Comparison of ENCODE assay signal across 23 mouse cellular contexts in genomic region chr2:77893505-77893904, GRCm38 (mm10). TPM values are rescaled to one million over a fixed set of nuclear protein-coding genes. Genes with fewer than 3 reads are reported as not detected.
DNase-seq lines count a peak whose midpoint lies in the region; ATAC-seq lines count a peak whose summit lies in the region.
"Had no signal": no experiment of that assay in that cellular context is flagged by ENCODE, and none has a peak within 500 bp of the region (broad histone marks: within the 10 kb centered on the region; RNA-seq: fewer than 3 reads in every experiment).

No protein-coding gene starts in this region.

- no peak overlapping the region for H3K9ac ChIP-seq in neural tube, embryonic 15.5 days (replicated peaks)
- H3K9ac ChIP-seq in kidney, embryonic 16.5 days (replicated peaks; ENCODE audit: low read length): no peak overlapping the region

- WGBS in neural tube, embryonic 15.5 days: 97% methylated on average over 8 of the region's 8 CpGs
- WGBS in kidney, embryonic 16.5 days: 94% methylated on average over 8 of the region's 8 CpGs

- no peak overlapping the region for H3K4me2 ChIP-seq in neural tube, embryonic 15.5 days
- H3K4me2 ChIP-seq in kidney, embryonic 16.5 days (replicated peaks; ENCODE audit: low read depth, low read length): no peak overlapping the region

- no peak overlapping the region for H3K27ac ChIP-seq in neural tube, embryonic 15.5 days (replicated peaks)
- H3K27ac ChIP-seq in kidney, embryonic 16.5 days (ENCODE audit: low read length): no peak overlapping the region

- no peaks in the 10 kb centered on the region for H3K27me3 ChIP-seq in neural tube, embryonic 15.5 days (replicated peaks)
- H3K27me3 ChIP-seq in kidney, embryonic 16.5 days (ENCODE audit: insufficient read depth, low read length): no peaks in the 10 kb centered on the region
- H3K27me3 ChIP-seq: CH12.LX, Patski had no signal

- no peak overlapping the region for H3K4me3 ChIP-seq in neural tube, embryonic 15.5 days (replicated peaks)
- no peak overlapping the region for H3K4me3 ChIP-seq in kidney, embryonic 16.5 days (ENCODE audit: low read length)

- DNase-seq in neural tube, embryonic 10.5 days (ENCODE audit: extremely low spot score, low spot score): peak; percentile 11
- DNase-seq in 3T3-L1 (ENCODE audit: low read depth, low spot score): peak; percentile 72
- DNase-seq in adipocyte (ENCODE audit: low spot score): peak; percentile 74
- no peak for DNase-seq in heart, postnatal 4 days
- DNase-seq: adrenal gland, adult 2 months; adrenal gland, adult 8-10 months; adrenal gland, postnatal 10 days; adrenal gland, postnatal 14 days; adrenal gland, postnatal 25 days; adrenal gland, postnatal 36 days; B cell, adult 2 months; cerebellum, adult 11 months; cerebellum, adult 11-12 months; cerebellum, adult 18-20 months; cerebellum, adult 2 months; cerebellum, adult 8-10 months had no signal

- H3K4me1 ChIP-seq in neural tube, embryonic 15.5 days: no peaks in the 10 kb centered on the region
- H3K4me1 ChIP-seq in kidney, embryonic 16.5 days (ENCODE audit: insufficient read depth, low read length): no peaks in the 10 kb centered on the region

- H3K9me3 ChIP-seq in neural tube, embryonic 15.5 days (replicated peaks): no peaks in the 10 kb centered on the region
- peaks cover 7% of the 10 kb centered on the region; the same call in 1 of the 2 replicates for H3K9me3 ChIP-seq in kidney, embryonic 16.5 days (ENCODE audit: low read length)
- H3K9me3 ChIP-seq: G1E had no signal

- ATAC-seq in neural tube, embryonic 15.5 days (ENCODE audit: low FRiP score): no peak
- no peak for ATAC-seq in kidney, embryonic 16.5 days (ENCODE audit: low FRiP score, low TSS enrichment)
- ATAC-seq: activated CD4-positive, CD25-positive, alpha-beta regulatory T cell, adult 4 months; CD4-positive, CD25-positive, alpha-beta regulatory T cell, adult 4 months; Patski had no signal

- H3K36me3 ChIP-seq in neural tube, embryonic 15.5 days: peaks cover 25% of the 10 kb centered on the region
- H3K36me3 ChIP-seq in kidney, embryonic 16.5 days (ENCODE audit: insufficient read depth, low read length): peaks cover 43% of the 10 kb centered on the region

RNA-seq across cellular contexts. Expression of gene Cwc22, which starts 52.7 kb away (rescaled TPM):
- 17.8 and 20.7 TPM in 2 replicates for polyA plus RNA-seq in neural tube, embryonic 15.5 days (2015; fragmentation: Nextera tagmentation; extraction: Ambion mirVana)
- total RNA-seq in heart, postnatal 4 days (2021): 10 to 100 TPM; 22.6 to 23.9 TPM
- polyA plus RNA-seq in kidney, embryonic 16.5 days (2015; fragmentation: Nextera tagmentation; extraction: Ambion mirVana): 32.8 and 37.7 TPM in 2 replicates
